ENCODE assay signal across 31 mouse cellular contexts in genomic region chr7:19760021-19760420, GRCm38 (mm10). TPM values are rescaled to one million over a fixed set of nuclear protein-coding genes. Genes with fewer than 3 reads are reported as not detected.
DNase-seq lines count a peak whose midpoint lies in the region; ATAC-seq and TF ChIP-seq lines count a peak whose summit lies in the region.
"Had no signal": no experiment of that assay in that cellular context is flagged by ENCODE, and none has a peak within 500 bp of the region (broad histone marks: within the 10 kb centered on the region; RNA-seq: fewer than 3 reads in every experiment).

No protein-coding gene starts in this region.

- ATAC-seq in heart, embryonic 13.5 days (ENCODE audit: extremely low read depth, insufficient number of reproducible peaks, low FRiP score, low TSS enrichment) = no peak
- ATAC-seq in kidney, embryonic 16.5 days (ENCODE audit: low FRiP score, low TSS enrichment) = no peak
- ATAC-seq in heart, postnatal 0 days (ENCODE audit: insufficient read depth, low read depth) = peak; percentile 5; the same call in 1 of the 2 replicates
- ATAC-seq: forebrain, embryonic 16.5 days; midbrain, embryonic 16.5 days; Patski had no signal

- H3K4me2 ChIP-seq in heart, embryonic 13.5 days = 0 out of 2 replicates have a peak overlapping the region, but pooled peaks have one; percentile 11
- H3K4me2 ChIP-seq in kidney, embryonic 16.5 days (replicated peaks; ENCODE audit: low read depth, low read length) = no peak overlapping the region
- H3K4me2 ChIP-seq in heart, postnatal 0 days (ENCODE audit: low read depth, low read length) = no peak overlapping the region
- H3K4me2 ChIP-seq: hindbrain, embryonic 13.5 days; kidney, embryonic 15.5 days; stomach, embryonic 15.5 days had no signal

- no peak for TF ChIP-seq EP300 in heart, postnatal 0 days (IDR thresholded peaks at IDR 0.05; ENCODE audit: low read depth)

- no peaks in the 10 kb centered on the region for H3K9me3 ChIP-seq in heart, embryonic 13.5 days
- H3K9me3 ChIP-seq in kidney, embryonic 16.5 days (ENCODE audit: low read length) = no peaks in the 10 kb centered on the region
- no peaks in the 10 kb centered on the region for H3K9me3 ChIP-seq in heart, postnatal 0 days (replicated peaks; ENCODE audit: control insufficient read depth, low read length)
- H3K9me3 ChIP-seq: hindbrain, embryonic 13.5 days; kidney, embryonic 15.5 days; stomach, embryonic 15.5 days had no signal

- TF ChIP-seq CTCF in gastrocnemius, adult 2 months (IDR thresholded peaks at IDR 0.05) = no peak
- no peak for TF ChIP-seq CTCF in heart, postnatal 0 days (IDR thresholded peaks at IDR 0.05; ENCODE audit: low read depth)

- intact Hi-C loops in gastrocnemius, adult 2 months (cut with DNase I) = no loop called here

- H3K9ac ChIP-seq in heart, embryonic 13.5 days = peak overlapping the region; percentile 1; the same call in 1 of the 2 replicates
- H3K9ac ChIP-seq in kidney, embryonic 16.5 days (replicated peaks; ENCODE audit: low read length) = no peak overlapping the region
- H3K9ac ChIP-seq in heart, postnatal 0 days (replicated peaks; ENCODE audit: low read depth, low read length) = no peak overlapping the region
- H3K9ac ChIP-seq: hindbrain, embryonic 13.5 days; kidney, embryonic 15.5 days; liver, embryonic 14.5 days; stomach, embryonic 15.5 days had no signal

- H3K4me1 ChIP-seq in heart, embryonic 13.5 days = peaks cover 64% of the 10 kb centered on the region
- peaks cover 14% of the 10 kb centered on the region for H3K4me1 ChIP-seq in kidney, embryonic 16.5 days (ENCODE audit: insufficient read depth, low read length)
- peaks cover 45% of the 10 kb centered on the region for H3K4me1 ChIP-seq in heart, postnatal 0 days (ENCODE audit: control insufficient read depth, insufficient read depth)
- H3K4me1 ChIP-seq: hindbrain, embryonic 13.5 days had no signal

- H3K4me3 ChIP-seq in gastrocnemius, adult 2 months = no peak overlapping the region
- H3K4me3 ChIP-seq in heart, embryonic 13.5 days = no peak overlapping the region
- no peak overlapping the region for H3K4me3 ChIP-seq in kidney, embryonic 16.5 days (ENCODE audit: low read length)
- no peak overlapping the region for H3K4me3 ChIP-seq in heart, postnatal 0 days (ENCODE audit: low read depth, low read length)
- H3K4me3 ChIP-seq: erythroblast, embryonic 14.5 days; hindbrain, embryonic 13.5 days; kidney, embryonic 15.5 days; stomach, embryonic 15.5 days had no signal

- WGBS in heart, embryonic 13.5 days = 63% methylated on average over 13 of the region's 13 CpGs
- WGBS in kidney, embryonic 16.5 days = 81% methylated on average over 13 of the region's 13 CpGs
- WGBS in heart, postnatal 0 days = 51% methylated on average over 13 of the region's 13 CpGs

- H3K27me3 ChIP-seq in heart, embryonic 13.5 days (replicated peaks) = no peaks in the 10 kb centered on the region
- H3K27me3 ChIP-seq in kidney, embryonic 16.5 days (ENCODE audit: insufficient read depth, low read length) = no peaks in the 10 kb centered on the region
- H3K27me3 ChIP-seq in heart, postnatal 0 days (ENCODE audit: control insufficient read depth, insufficient read depth, low read length) = no peaks in the 10 kb centered on the region
- H3K27me3 ChIP-seq: hindbrain, embryonic 13.5 days; kidney, embryonic 15.5 days; Patski; stomach, embryonic 15.5 days had no signal

- DNase-seq in gastrocnemius, adult 2 months = peak; percentile 30
- no peak for DNase-seq in gastrocnemius, adult 18-20 months (ENCODE audit: low spot score)
- DNase-seq in heart, postnatal 4 days = no peak
- peak; percentile 49 for DNase-seq in kidney, postnatal 14 days
- no peak for DNase-seq in heart, postnatal 0 days (ENCODE audit: low spot score)
- no peak for DNase-seq in cerebellum, adult 11-12 months
- DNase-seq: adrenal gland, postnatal 14 days; cerebellum, adult 18-20 months; cerebellum, postnatal 10 days; gastrocnemius, postnatal 10 days; layer of hippocampus, adult 9-11 months; liver; lung, adult 2 months; lung, postnatal 10 days; right cerebral cortex, postnatal 25 days had no signal

- H3K27ac ChIP-seq in gastrocnemius, adult 2 months = peak overlapping the region; percentile 49; the same call in 1 of the 2 replicates
- peak overlapping the region; percentile 82 for H3K27ac ChIP-seq in heart, embryonic 13.5 days (replicated peaks)
- no peak overlapping the region for H3K27ac ChIP-seq in kidney, embryonic 16.5 days (ENCODE audit: low read length)
- peak overlapping the region; percentile 85 for H3K27ac ChIP-seq in heart, postnatal 0 days (ENCODE audit: low read depth)
- H3K27ac ChIP-seq: hindbrain, embryonic 13.5 days; kidney, embryonic 15.5 days; liver, embryonic 14.5 days; stomach, embryonic 15.5 days had no signal

- H3K36me3 ChIP-seq in heart, embryonic 13.5 days = peaks cover 73% of the 10 kb centered on the region
- H3K36me3 ChIP-seq in kidney, embryonic 16.5 days (ENCODE audit: insufficient read depth, low read length) = peaks cover 41% of the 10 kb centered on the region
- peaks cover 56% of the 10 kb centered on the region for H3K36me3 ChIP-seq in heart, postnatal 0 days (replicated peaks; ENCODE audit: control insufficient read depth, insufficient read depth, low read length)
- H3K36me3 ChIP-seq: hindbrain, embryonic 13.5 days had no signal

RNA-seq across cellular contexts. Expression of gene Nectin2, which starts 9.7 kb away (rescaled TPM):
- total RNA-seq in gastrocnemius, adult 2 months (2021) = 1 to 10 TPM; 1.4 to 1.5 TPM
- total RNA-seq in gastrocnemius, adult 18-20 months (2021) = 1 to 10 TPM in 1 of 2 experiments, under 1 TPM in 1; 0.64 to 2.0 TPM
- 89.3 and 89.4 TPM in 2 replicates for polyA plus RNA-seq in heart, embryonic 13.5 days (2015; fragmentation: Nextera tagmentation; extraction: Ambion mirVana)
- total RNA-seq in heart, postnatal 4 days (2021) = 10 to 100 TPM; 41.7 to 45.4 TPM
- polyA plus RNA-seq in kidney, embryonic 16.5 days (2015; fragmentation: Nextera tagmentation; extraction: Ambion mirVana) = 150 and 157 TPM in 2 replicates
- 76.5 and 81.3 TPM in 2 replicates for total RNA-seq in heart, postnatal 0 days (2014; rRNA removed; ENCODE audit: low replicate concordance)
- polyA plus RNA-seq in heart, postnatal 0 days (2015; fragmentation: Nextera tagmentation; extraction: Ambion mirVana) = 43.6 and 44.8 TPM in 2 replicates

RNA-seq across cellular contexts. Expression of gene Bcam, which starts 10.8 kb away (rescaled TPM):
- total RNA-seq in gastrocnemius, adult 2 months (2021) = 10 to 100 TPM; 21.9 to 26.7 TPM
- 10 to 100 TPM; 17.4 to 28.5 TPM for total RNA-seq in gastrocnemius, adult 18-20 months (2021)
- polyA plus RNA-seq in heart, embryonic 13.5 days (2015; fragmentation: Nextera tagmentation; extraction: Ambion mirVana) = 223 and 250 TPM in 2 replicates
- 100 to 1,000 TPM; 263 to 285 TPM for total RNA-seq in heart, postnatal 4 days (2021)
- polyA plus RNA-seq in kidney, embryonic 16.5 days (2015; fragmentation: Nextera tagmentation; extraction: Ambion mirVana) = 280 and 309 TPM in 2 replicates
- 697 and 786 TPM in 2 replicates for total RNA-seq in heart, postnatal 0 days (2014; rRNA removed; ENCODE audit: low replicate concordance)
- polyA plus RNA-seq in heart, postnatal 0 days (2015; fragmentation: Nextera tagmentation; extraction: Ambion mirVana) = 293 and 303 TPM in 2 replicates
- total RNA-seq: neutrophil, adult 5-6 weeks had no signal
- polyA plus RNA-seq: erythroblast, embryonic 14.5 days had no signal

RNA-seq across cellular contexts. Expression of gene Cblc, which starts 36.6 kb away (rescaled TPM):
- total RNA-seq in gastrocnemius, adult 2 months (2021) = not detected
- total RNA-seq in gastrocnemius, adult 18-20 months (2021) = not detected
- polyA plus RNA-seq in heart, embryonic 13.5 days (2015; fragmentation: Nextera tagmentation; extraction: Ambion mirVana) = 0.59 and 0.68 TPM in 2 replicates
- total RNA-seq in heart, postnatal 4 days (2021) = not detected
- 9.4 and 12.2 TPM in 2 replicates for polyA plus RNA-seq in kidney, embryonic 16.5 days (2015; fragmentation: Nextera tagmentation; extraction: Ambion mirVana)
- 0.35 TPM in 1 of 2 replicates, not detected in the other for total RNA-seq in heart, postnatal 0 days (2014; rRNA removed; ENCODE audit: low replicate concordance)
- 0.36 and 0.37 TPM in 2 replicates for polyA plus RNA-seq in heart, postnatal 0 days (2015; fragmentation: Nextera tagmentation; extraction: Ambion mirVana)
- total RNA-seq: common myeloid progenitor, adult 5-6 weeks; heart, postnatal 14 days; left cerebral cortex, postnatal 14 days; MEL had no signal
- polyA plus RNA-seq: C2C12; erythroblast, embryonic 14.5 days; forebrain, embryonic 16.5 days; hindbrain, embryonic 13.5 days had no signal

RNA-seq across cellular contexts. Expression of gene Tomm40, which starts 44.8 kb away (rescaled TPM):
- 10 to 100 TPM; 41.0 to 52.4 TPM for total RNA-seq in gastrocnemius, adult 2 months (2021)
- total RNA-seq in gastrocnemius, adult 18-20 months (2021) = 10 to 100 TPM; 40.8 to 44.0 TPM
- polyA plus RNA-seq in heart, embryonic 13.5 days (2015; fragmentation: Nextera tagmentation; extraction: Ambion mirVana) = 128 and 146 TPM in 2 replicates
- 100 to 1,000 TPM; 147 to 153 TPM for total RNA-seq in heart, postnatal 4 days (2021)
- polyA plus RNA-seq in kidney, embryonic 16.5 days (2015; fragmentation: Nextera tagmentation; extraction: Ambion mirVana) = 136 and 153 TPM in 2 replicates
- total RNA-seq in heart, postnatal 0 days (2014; rRNA removed; ENCODE audit: low replicate concordance) = 170 and 172 TPM in 2 replicates
- polyA plus RNA-seq in heart, postnatal 0 days (2015; fragmentation: Nextera tagmentation; extraction: Ambion mirVana) = 164 and 166 TPM in 2 replicates

Comparison
In these comparisons a context has a peak if more than half of its experiments do, and no peak if none do; other contexts are left out.
1. DNase-seq: peak in gastrocnemius, adult 2 months (single experiment) and kidney, postnatal 14 days (single experiment); none in gastrocnemius, adult 18-20 months (single experiment), heart, postnatal 4 days (single experiment), heart, postnatal 0 days (single experiment) and cerebellum, adult 11-12 months (single experiment).
2. RNA of gene Nectin2, which starts 9.7 kb away (total RNA-seq): 76.5 to 81.3 TPM in heart, postnatal 0 days and 41.7 to 45.4 TPM in heart, postnatal 4 days; 0.64 to 2.0 TPM in gastrocnemius, adult 18-20 months and 1.4 to 1.5 TPM in gastrocnemius, adult 2 months; every median in the first group is over 10 times any median in the second.
3. RNA of gene Bcam, which starts 10.8 kb away (total RNA-seq): 697 to 786 TPM in heart, postnatal 0 days and 263 to 285 TPM in heart, postnatal 4 days; 17.4 to 28.5 TPM in gastrocnemius, adult 18-20 months and 21.9 to 26.7 TPM in gastrocnemius, adult 2 months; every median in the first group is over 4 times any median in the second.